Mouse (Mus musculus) embryonic facial prominence, embryonic 11.5 days (tissue): ENCODE measurements around the gene Wars2. TPM values are rescaled to one million over a fixed set of nuclear protein-coding genes. Genes with fewer than 3 reads are reported as not detected.

Experiments used
- ATAC-seq: fragments of 200-750 bp; cut with Nextera tagmentation; replicated peaks from 2 replicates; pipeline ENCODE4 v1.8.0; 2017; ENCODE audit warnings: low read depth; ENCODE audit not compliant: insufficient number of reproducible peaks, low FRiP score, low TSS enrichment
- DNase-seq: peaks from one replicate; pipeline ENCODE4 v3.0.0-alpha.2; 2015; ENCODE audit warnings: low spot score
- H3K27ac ChIP-seq: fragments of 300-500 bp; sonication (generic); replicated peaks from 2 replicates; pipeline ENCODE4 v1.5.1; 2014; ENCODE audit warnings: mild to moderate bottlenecking, low read depth, low read length, control low read depth
- H3K27me3 ChIP-seq: fragments of 300-500 bp; sonication (generic); 2 replicates; pipeline ENCODE4 v1.6.1; 2014; ENCODE audit warnings: mild to moderate bottlenecking, low read length, moderate library complexity, mixed read lengths; ENCODE audit not compliant: control insufficient read depth, insufficient read depth
- H3K36me3 ChIP-seq: fragments of 300-500 bp; sonication (generic); replicated peaks from 2 replicates; pipeline ENCODE4 v1.6.1; 2014; ENCODE audit warnings: low read depth, mild to moderate bottlenecking, low read length, moderate library complexity, mixed read lengths; ENCODE audit not compliant: control insufficient read depth, insufficient read depth
- H3K4me1 ChIP-seq: fragments of 300-500 bp; sonication (generic); 2 replicates; pipeline ENCODE4 v1.6.1; 2014; ENCODE audit warnings: low read length, mixed read lengths; ENCODE audit not compliant: control insufficient read depth, insufficient read depth
- H3K4me2 ChIP-seq: fragments of 300-500 bp; sonication (generic); 2 replicates; pipeline ENCODE4 v1.6.1; 2014; ENCODE audit warnings: low read depth, mild to moderate bottlenecking, control low read depth, low read length, moderate library complexity
- H3K4me3 ChIP-seq: fragments of 300-500 bp; sonication (generic); 2 replicates; pipeline ENCODE4 v1.5.1; 2014; ENCODE audit warnings: low read depth, low read length, control low read depth
- H3K9ac ChIP-seq: fragments of 300-500 bp; sonication (generic); replicated peaks from 2 replicates; pipeline ENCODE4 v1.6.1; 2014; ENCODE audit warnings: mild to moderate bottlenecking, control low read depth, low read length
- H3K9me3 ChIP-seq: fragments of 300-500 bp; sonication (generic); replicated peaks from 2 replicates; pipeline ENCODE4 v1.6.1; 2016; ENCODE audit warnings: mild to moderate bottlenecking, low read length, inconsistent platforms, mixed read lengths; ENCODE audit not compliant: control insufficient read depth
- WGBS: fragments of 180-500 bp; shearing (Covaris S2); extraction: QIAGEN DNeasy Blood & Tissue Kit; methylation state at CpG from one replicate; pipeline ENCODE4 v1.1.7; 2014; 5-methylcytosine and 5-hydroxymethylcytosine counted together
- polyA plus RNA-seq: library from polyadenylated mRNA; unstranded; fragments of >200 nt; fragmentation: Nextera tagmentation; extraction: Ambion mirVana; gene quantifications from 2 replicates; pipeline ENCODE4 v1.2.1, GENCODE M21; 2014

The Wars2 gene
- polyA plus RNA-seq, 1 experiment from 2014 or later, result 9.3 TPM

GRCm38 (mm10) chr3:99252461-99253091, 111.7 kb downstream of the Wars2 start:
- 1% methylated on average over 16 of the region's 16 CpGs for WGBS
- H3K4me2 ChIP-seq, result no peak overlapping the region; the same call in 1 of the 2 replicates
- H3K4me1 ChIP-seq, result no peaks in the 10 kb centered on the region; the same call in 1 of the 2 replicates
- peaks cover 65% of the 10 kb centered on the region for H3K27me3 ChIP-seq
- ATAC-seq (no peak), DNase-seq (peak; percentile 42)
- no peak overlapping the region for H3K9ac ChIP-seq
- no peaks in the 10 kb centered on the region for H3K9me3 ChIP-seq
- H3K4me3 ChIP-seq, result no peak overlapping the region
- no peaks in the 10 kb centered on the region for H3K36me3 ChIP-seq
- no peak overlapping the region for H3K27ac ChIP-seq

GRCm38 (mm10) chr3:99253092-99253488, 112.2 kb downstream of the Wars2 start:
- peaks cover 63% of the 10 kb centered on the region for H3K27me3 ChIP-seq
- peak overlapping the region; percentile 89 for H3K4me2 ChIP-seq
- WGBS, result under 1% methylated on average over 12 of the region's 12 CpGs
- no peaks in the 10 kb centered on the region for H3K36me3 ChIP-seq
- H3K27ac ChIP-seq, result no peak overlapping the region
- no peaks in the 10 kb centered on the region; the same call in 1 of the 2 replicates for H3K4me1 ChIP-seq
- DNase-seq, result peak; percentile 80
- no peak overlapping the region for H3K9ac ChIP-seq
- ATAC-seq, result peak; percentile 74
- H3K9me3 ChIP-seq, result no peaks in the 10 kb centered on the region
- H3K4me3 ChIP-seq, result peak overlapping the region; percentile 50

- ATAC-seq, result 0 out of 2 replicates have a peak, but pooled peaks have one; percentile 60
- Histone ChIP-seq H3K4me2 (peak overlapping the region; percentile 89), H3K27me3 (peaks cover 70% of the 10 kb centered on the region), H3K4me1 (no peaks in the 10 kb centered on the region; the same call in 1 of the 2 replicates), H3K9ac (peak overlapping the region; percentile 64), H3K36me3 (no peaks in the 10 kb centered on the region), H3K4me3 (peak overlapping the region; percentile 50), H3K27ac (peak overlapping the region; percentile 22; the same call in 1 of the 2 replicates), H3K9me3 (no peaks in the 10 kb centered on the region)
- peak; percentile 63 for DNase-seq
- WGBS, result under 1% methylated on average over 73 of the region's 73 CpGs
These were observed 112.9 kb downstream of the Wars2 start for GRCm38 (mm10) chr3:99253497-99254451.

GRCm38 (mm10) chr3:99254559-99255151, 113.8 kb downstream of the Wars2 start:
- WGBS, result under 1% methylated on average over 15 of the region's 15 CpGs
- H3K27ac ChIP-seq, result no peak overlapping the region
- peak overlapping the region; percentile 21; the same call in 1 of the 2 replicates for H3K4me2 ChIP-seq

DNA sequence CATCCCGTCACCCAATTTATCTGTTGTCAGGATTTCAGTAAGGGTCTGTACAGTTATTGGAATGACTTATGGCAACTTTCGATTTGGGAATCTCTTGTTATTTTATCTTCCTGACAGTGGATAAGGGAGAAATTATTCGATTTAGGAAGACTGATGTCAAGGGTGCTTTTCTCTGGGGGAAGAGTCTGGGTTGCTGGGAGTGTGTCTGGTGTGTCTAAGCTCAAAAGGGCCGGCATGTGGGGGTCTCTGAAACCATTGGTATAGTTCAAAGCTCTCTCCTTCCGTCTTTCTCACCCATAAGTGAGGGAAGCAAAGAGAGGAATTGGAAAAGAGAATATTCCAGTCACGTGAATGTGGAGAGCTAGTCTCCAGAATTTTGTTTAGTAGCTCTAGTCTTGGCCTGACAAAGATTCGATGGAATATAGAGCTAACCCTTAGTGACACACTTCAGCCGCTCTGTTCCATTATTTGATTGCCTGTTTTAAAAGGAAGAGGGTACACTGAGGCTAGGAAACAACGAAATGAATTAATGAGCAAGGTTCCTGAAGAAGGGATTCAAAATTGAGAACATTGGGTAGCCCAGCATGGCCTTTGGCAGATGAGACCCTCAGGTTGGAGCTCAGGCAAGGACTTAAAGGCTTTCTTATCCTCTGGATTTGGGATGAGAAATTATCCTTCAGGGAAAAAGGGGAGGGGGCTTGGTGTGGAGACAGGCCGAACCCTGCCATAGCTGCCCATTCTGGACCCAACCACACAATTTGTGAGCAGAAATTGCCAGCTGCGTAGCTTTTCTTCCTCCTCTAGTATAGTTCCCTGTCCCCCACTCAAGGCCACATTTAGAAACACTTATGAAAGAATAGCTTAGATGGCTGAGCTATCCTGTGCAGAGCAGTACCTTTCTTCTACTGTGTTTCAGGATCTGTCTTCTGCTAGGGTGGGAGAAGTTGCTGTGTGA, 114.8 kb downstream of the Wars2 start:
- no peak for ATAC-seq
- no peaks in the 10 kb centered on the region for H3K36me3 ChIP-seq
- peaks cover 56% of the 10 kb centered on the region for H3K27me3 ChIP-seq
- H3K27ac ChIP-seq, result no peak overlapping the region
- 3% methylated on average over 11 of the region's 11 CpGs for WGBS
- H3K4me3 ChIP-seq, result peak overlapping the region; percentile 50
- H3K4me2 ChIP-seq, result peak overlapping the region; percentile 11; the same call in 1 of the 2 replicates
- no peak for DNase-seq
- H3K9me3 ChIP-seq, result no peaks in the 10 kb centered on the region
- no peak overlapping the region; the same call in 1 of the 2 replicates for H3K9ac ChIP-seq
- H3K4me1 ChIP-seq, result no peaks in the 10 kb centered on the region; the same call in 1 of the 2 replicates

More at GRCm38 (mm10) chr3:99254559-99255151, 113.8 kb downstream of the Wars2 start:
- peak overlapping the region; percentile 34; the same call in 1 of the 2 replicates for H3K9ac ChIP-seq
- peak overlapping the region; percentile 50 for H3K4me3 ChIP-seq
- DNase-seq, result peak; percentile 57
- H3K36me3 ChIP-seq, result no peaks in the 10 kb centered on the region
- no peaks in the 10 kb centered on the region for H3K9me3 ChIP-seq
- ATAC-seq, result no peak
- peaks cover 63% of the 10 kb centered on the region for H3K27me3 ChIP-seq
- no peaks in the 10 kb centered on the region; the same call in 1 of the 2 replicates for H3K4me1 ChIP-seq

DNA sequence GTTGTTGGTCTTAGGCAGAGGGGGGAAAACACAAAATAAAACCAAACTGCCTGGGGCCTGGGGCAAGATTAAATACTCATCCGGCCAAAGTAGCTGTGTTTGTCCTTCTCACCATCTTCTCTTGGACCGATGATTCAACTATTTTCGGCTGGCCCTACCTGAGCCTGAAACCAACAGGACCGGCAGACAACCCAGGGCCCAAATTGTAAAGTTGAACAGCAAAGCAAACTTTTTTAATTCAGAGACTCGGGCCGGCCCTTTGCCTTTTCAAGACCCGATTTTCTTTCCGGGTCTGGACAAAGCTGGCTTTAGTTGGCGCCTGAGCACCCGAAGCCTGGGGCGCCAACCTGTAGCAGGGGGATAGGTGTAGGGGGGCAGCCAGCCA, 115.5 kb downstream of the Wars2 start:
- Histone ChIP-seq H3K27me3 (peaks cover 50% of the 10 kb centered on the region), H3K36me3 (no peaks in the 10 kb centered on the region), H3K9ac (peak overlapping the region; percentile 44; the same call in 1 of the 2 replicates), H3K4me2 (peak overlapping the region; percentile 19; the same call in 1 of the 2 replicates), H3K27ac (no peak overlapping the region), H3K4me3 (peak overlapping the region; percentile 20), H3K9me3 (no peaks in the 10 kb centered on the region), H3K4me1 (no peaks in the 10 kb centered on the region; the same call in 1 of the 2 replicates)
- DNase-seq, result no peak
- 3% methylated on average over 11 of the region's 11 CpGs for WGBS
- ATAC-seq, result no peak

DNA sequence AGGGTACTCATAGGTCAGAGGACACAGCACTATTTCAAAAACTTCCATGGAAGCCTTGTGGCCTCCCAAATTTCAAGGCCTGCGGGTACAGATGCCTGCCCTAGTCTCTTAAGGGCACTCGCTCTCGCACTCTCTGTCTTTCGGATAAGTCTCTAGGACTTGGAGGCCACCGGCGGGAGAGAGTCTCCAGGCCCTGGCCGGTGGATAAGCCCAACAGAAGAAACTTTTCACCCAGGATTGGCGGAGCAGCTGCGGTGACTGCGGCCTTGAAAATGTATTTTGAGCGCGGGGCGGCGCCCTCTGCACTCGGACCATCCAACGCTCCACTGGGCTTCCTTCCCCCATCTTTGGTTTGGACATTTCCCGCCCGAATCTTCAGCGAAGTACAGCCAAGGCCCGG, 115.9 kb downstream of the Wars2 start:
- Histone ChIP-seq H3K36me3 (no peaks in the 10 kb centered on the region), H3K9ac (peak overlapping the region; percentile 44; the same call in 1 of the 2 replicates), H3K4me2 (peak overlapping the region; percentile 23), H3K4me3 (peak overlapping the region; percentile 20), H3K27ac (no peak overlapping the region), H3K4me1 (no peaks in the 10 kb centered on the region; the same call in 1 of the 2 replicates), H3K27me3 (peaks cover 47% of the 10 kb centered on the region), H3K9me3 (no peaks in the 10 kb centered on the region)
- DNase-seq, result peak; percentile 72
- ATAC-seq, result no peak
- WGBS, result under 1% methylated on average over 20 of the region's 20 CpGs
